Mouse (Mus musculus) ES-E14 (cell line): ENCODE measurements around the gene Adamts20. TPM values are rescaled to one million over a fixed set of nuclear protein-coding genes. Genes with fewer than 3 reads are reported as not detected.

ENCODE experiments used
- DNase-seq: peaks from one replicate; pipeline ENCODE4 v3.0.0-alpha.2; 2013; ENCODE audit warnings: low read depth, low spot score
- H3K27ac ChIP-seq: 2 replicates; pipeline ENCODE4 v1.5.1; 2012; ENCODE audit warnings: low read depth, mild to moderate bottlenecking, low read length, moderate library complexity, mixed read lengths; ENCODE audit not compliant: poor library complexity, insufficient read depth, severe bottlenecking
- H3K36me3 ChIP-seq: 2 replicates; pipeline ENCODE4 v1.6.1; 2012; ENCODE audit warnings: mild to moderate bottlenecking, low read length, moderate library complexity, mixed read lengths; ENCODE audit not compliant: control insufficient read depth, poor library complexity, insufficient read depth, severe bottlenecking
- H3K4me1 ChIP-seq, 2 experiments: fragments of 150-350 bp in 1 of 2; sonication (generic) in 1 of 2; 2 replicates each; pipeline ENCODE4 v1.6.1; 2012; ENCODE audit warnings: low read length in 2 of 2, mild to moderate bottlenecking in 1 of 2, mixed read lengths in 1 of 2; ENCODE audit not compliant: control insufficient read depth in 2 of 2, insufficient read depth in 2 of 2, poor library complexity in 1 of 2
- H3K4me3 ChIP-seq, 2 experiments: fragments of 150-350 bp in 1 of 2; sonication (generic) in 1 of 2; 2 replicates each; pipeline ENCODE4 v1.5.1; 2012; ENCODE audit warnings: low read length in 2 of 2, low read depth in 1 of 2, mild to moderate bottlenecking in 1 of 2, mixed read lengths in 1 of 2; ENCODE audit not compliant: insufficient read depth in 1 of 2, poor library complexity in 1 of 2, severe bottlenecking in 1 of 2
- H3K9ac ChIP-seq: 2 replicates; pipeline ENCODE4 v1.6.1; 2012; ENCODE audit warnings: low read depth, mild to moderate bottlenecking, low read length, mixed read lengths; ENCODE audit not compliant: poor library complexity, insufficient read depth, severe bottlenecking
- H3K9me3 ChIP-seq: fragments of 150-350 bp; sonication (generic); 2 replicates; pipeline ENCODE4 v1.6.1; 2012; ENCODE audit warnings: low read depth, mild to moderate bottlenecking, low read length; ENCODE audit not compliant: control insufficient read depth, insufficient read depth
- CHD2 ChIP-seq: IDR thresholded peaks from 2 replicates; pipeline ENCODE4 v1.6.1; 2014; ENCODE audit warnings: mild to moderate bottlenecking, low read depth, low read length, inconsistent platforms
- HCFC1 ChIP-seq: IDR thresholded peaks from 2 replicates; pipeline ENCODE4 v1.6.1; 2012; ENCODE audit warnings: low read length, inconsistent platforms, borderline replicate concordance; ENCODE audit not compliant: insufficient read depth
- MAFK ChIP-seq: IDR thresholded peaks from 2 replicates; pipeline ENCODE4 v1.6.1; 2014; ENCODE audit warnings: mild to moderate bottlenecking, low read depth, low read length, inconsistent platforms; ENCODE audit not compliant: insufficient read depth
- ZC3H11A ChIP-seq: IDR thresholded peaks from 2 replicates; pipeline ENCODE4 v1.6.1; 2012; ENCODE audit warnings: low read depth, mild to moderate bottlenecking, inconsistent platforms, low read length, borderline replicate concordance
- ZNF384 ChIP-seq: IDR thresholded peaks from 2 replicates; pipeline ENCODE4 v1.6.1; 2012; ENCODE audit warnings: low read depth, low read length, inconsistent platforms
- in situ Hi-C, 2 experiments: fragments of 600-800 bp; cut with MboI; formaldehyde crosslinking; loops; one replicate each; pipeline ENCODE4 v1.15.1; 2025; ENCODE audit warnings: low sequenced_read_pairs in 2 of 2, inconsistent platforms in 1 of 2; ENCODE audit not compliant: unreplicated experiment in 2 of 2
- total RNA-seq: library from RNA; depleted of rRNA; stranded (reverse); fragments of 300-350 nt; gene quantifications from 2 replicates; pipeline ENCODE4 v1.2.3, GENCODE M21; 2012

Adamts20 gene
- total RNA-seq, 1 experiment: 0.80 TPM

DNA sequence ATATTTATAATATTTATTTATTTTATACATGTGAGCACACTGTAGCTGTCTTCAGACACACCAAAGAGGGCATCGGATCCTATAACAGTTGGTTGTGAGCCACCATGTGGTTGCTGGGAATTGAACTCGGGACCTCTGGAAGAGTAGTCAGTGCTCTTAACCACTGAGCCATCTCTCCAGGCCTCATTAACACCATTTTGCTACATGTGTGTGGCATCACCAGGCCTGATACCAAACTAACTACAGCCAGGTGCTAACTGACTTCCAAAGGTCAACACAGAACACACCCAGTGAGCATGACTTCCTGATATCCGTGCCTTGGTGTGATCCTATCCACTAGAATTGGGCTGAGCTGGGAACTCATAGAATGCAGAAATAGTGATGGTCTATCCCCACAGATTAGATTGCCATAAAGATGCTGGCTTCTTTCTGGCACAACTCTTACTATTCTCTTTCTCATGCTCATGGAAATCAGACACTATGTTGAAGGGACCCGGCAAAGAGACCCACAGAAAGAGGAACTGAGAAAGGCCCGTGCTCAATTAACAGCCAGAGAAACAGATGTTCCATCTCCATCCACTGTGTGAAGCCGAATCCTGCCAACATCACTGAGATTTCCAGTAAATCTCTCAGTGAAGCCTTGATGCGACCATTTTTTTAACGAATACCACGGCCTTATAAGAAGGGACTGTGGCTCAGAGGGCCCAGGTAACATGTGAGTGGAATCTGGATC lies 37.6 kb downstream of the Adamts20 start:
- TF ChIP-seq ZNF384 (no peak), CHD2 (no peak), HCFC1 (no peak), ZC3H11A (no peak), MAFK (no peak)
- in situ Hi-C loops: no loop called here
- Histone ChIP-seq H3K4me3 (no peak overlapping the region), H3K27ac (no peak overlapping the region), H3K4me1 (no peaks in the 10 kb centered on the region), H3K36me3 (no peaks in the 10 kb centered on the region), H3K9ac (no peak overlapping the region), H3K9me3 (no peaks in the 10 kb centered on the region)
- DNase-seq: no peak

DNA sequence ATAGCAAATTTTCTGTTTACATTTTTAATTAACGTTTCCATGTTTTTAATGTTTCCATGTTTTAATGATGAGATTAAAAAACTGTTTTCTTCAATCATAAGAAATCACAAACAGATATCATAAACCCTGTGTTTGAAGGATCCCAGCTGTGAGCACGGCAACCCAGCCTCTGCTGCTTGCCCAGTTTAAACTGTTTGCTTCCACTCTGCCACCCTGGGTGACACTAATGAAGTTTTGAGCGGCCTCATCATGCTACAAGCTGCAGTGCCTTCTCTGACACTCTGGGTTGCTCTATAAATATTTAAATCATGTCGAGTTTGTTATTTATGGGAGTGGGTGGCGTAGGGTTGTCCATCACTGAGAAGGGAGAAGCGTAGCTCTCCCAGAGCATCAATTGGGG lies 44.7 kb downstream of the Adamts20 start:
- no peak for DNase-seq
- no peak overlapping the region for H3K4me3 ChIP-seq
- in situ Hi-C loops: no loop called here
- no peak overlapping the region for H3K9ac ChIP-seq
- no peaks in the 10 kb centered on the region for H3K36me3 ChIP-seq
- no peaks in the 10 kb centered on the region for H3K4me1 ChIP-seq
- H3K9me3 ChIP-seq: no peaks in the 10 kb centered on the region
- H3K27ac ChIP-seq: no peak overlapping the region
- no peak for TF ChIP-seq CHD2
- TF ChIP-seq ZC3H11A: no peak
- TF ChIP-seq ZNF384: no peak
- TF ChIP-seq MAFK: no peak
- TF ChIP-seq HCFC1: no peak

DNA sequence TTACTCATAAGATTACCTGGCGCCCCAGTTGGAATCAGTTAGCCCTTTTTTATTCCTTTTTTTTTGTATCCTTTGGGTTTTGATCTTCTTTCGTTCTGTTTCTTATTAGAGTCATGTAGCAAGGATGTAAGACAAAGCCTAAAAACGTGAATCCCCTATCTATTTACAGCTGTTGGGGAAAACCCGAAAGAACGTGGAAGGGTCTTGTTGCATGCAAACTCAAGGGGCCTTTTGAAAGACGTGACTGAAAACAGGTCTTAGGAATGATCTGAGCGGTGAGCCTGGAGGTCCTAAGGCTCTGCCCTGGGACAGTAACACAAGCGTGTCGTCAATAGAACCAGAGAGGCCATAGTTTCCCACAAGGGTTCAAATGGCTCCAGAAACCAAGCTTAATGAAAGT lies 46.1 kb downstream of the Adamts20 start:
- Histone ChIP-seq H3K4me1 (no peaks in the 10 kb centered on the region), H3K4me3 (no peak overlapping the region), H3K9ac (no peak overlapping the region), H3K27ac (no peak overlapping the region), H3K9me3 (no peaks in the 10 kb centered on the region), H3K36me3 (no peaks in the 10 kb centered on the region)
- in situ Hi-C loops: no loop called here
- DNase-seq: no peak
- TF ChIP-seq ZNF384: no peak

DNA sequence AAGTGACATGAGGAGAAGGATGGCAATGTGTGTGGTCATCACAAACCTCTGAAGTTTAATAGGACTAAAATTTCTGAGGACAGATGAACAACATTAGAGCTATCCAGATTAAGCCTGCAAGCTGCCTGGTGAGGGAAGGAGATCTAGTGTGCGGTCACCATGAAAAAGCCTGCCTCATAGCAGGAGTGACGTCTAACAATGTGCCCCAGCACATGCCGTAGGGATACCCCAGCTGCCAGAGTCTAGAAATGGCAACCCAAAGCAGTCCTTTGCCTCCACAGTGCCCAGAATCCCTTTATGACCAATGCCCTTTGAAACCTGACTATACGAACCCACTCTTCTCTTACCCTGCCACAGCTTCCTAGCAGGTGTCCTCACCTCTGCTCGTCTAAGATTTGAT lies 46.8 kb downstream of the Adamts20 start:
- Histone ChIP-seq H3K4me3 (no peak overlapping the region), H3K36me3 (no peaks in the 10 kb centered on the region), H3K9ac (no peak overlapping the region), H3K4me1 (no peaks in the 10 kb centered on the region), H3K27ac (no peak overlapping the region), H3K9me3 (no peaks in the 10 kb centered on the region)
- TF ChIP-seq MAFK: no peak
- TF ChIP-seq HCFC1: no peak
- TF ChIP-seq CHD2: no peak
- no peak for TF ChIP-seq ZNF384
- TF ChIP-seq ZC3H11A: no peak
- in situ Hi-C loops: no loop called here
- DNase-seq: no peak
